Mouse (Mus musculus): ENCODE measurements around the gene Jchain. TPM values are rescaled to one million over a fixed set of nuclear protein-coding genes. Genes with fewer than 3 reads are reported as not detected.

The Jchain gene
- polyA plus RNA-seq, 1 experiment, result 79.5 TPM

DNA sequence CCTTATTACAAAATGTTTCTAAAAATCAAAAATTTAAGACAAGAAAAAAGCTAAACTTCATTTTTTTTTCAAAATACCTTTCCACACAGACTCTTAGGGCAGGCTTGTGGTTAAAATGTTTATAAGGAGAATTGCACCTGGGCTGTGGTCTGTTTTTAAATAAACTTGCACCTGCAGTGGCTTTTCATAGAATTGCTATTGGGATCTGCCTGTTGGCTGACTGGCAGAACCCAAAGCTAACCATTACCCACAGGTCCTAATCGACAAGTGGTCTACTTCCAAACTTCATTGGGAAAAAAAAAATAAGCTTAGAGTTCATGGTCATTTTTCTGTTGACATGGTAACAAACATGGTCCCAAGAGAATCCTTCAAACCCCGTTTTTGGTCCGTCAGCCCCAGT is 7.0 kb upstream of the Jchain start:
- Histone ChIP-seq H3K4me1 (replicated peaks; ENCODE audit: control insufficient read depth, insufficient read depth, low read length) (peaks cover 12% of the 10 kb centered on the region), H3K4me3 (ENCODE audit: control insufficient read depth, insufficient read depth, low read length) (no peak overlapping the region), H3K27ac (ENCODE audit: control insufficient read depth, insufficient read depth, low read length) (no peak overlapping the region; the same call in 1 of the 2 replicates), H3K27me3 (ENCODE audit: control insufficient read depth, insufficient read depth, low read length) (no peaks in the 10 kb centered on the region), H3K36me3 (ENCODE audit: control insufficient read depth, insufficient read depth, low read length) (no peaks in the 10 kb centered on the region)
- 8% methylated on average over 3 of the region's 3 CpGs for WGBS
- no peak for TF ChIP-seq CTCF (IDR thresholded peaks at IDR 0.05; ENCODE audit: borderline replicate concordance, control insufficient read depth, extremely low read depth, insufficient read depth, low read length, poor library complexity)
- DNase-seq, result peak; percentile 24

DNA sequence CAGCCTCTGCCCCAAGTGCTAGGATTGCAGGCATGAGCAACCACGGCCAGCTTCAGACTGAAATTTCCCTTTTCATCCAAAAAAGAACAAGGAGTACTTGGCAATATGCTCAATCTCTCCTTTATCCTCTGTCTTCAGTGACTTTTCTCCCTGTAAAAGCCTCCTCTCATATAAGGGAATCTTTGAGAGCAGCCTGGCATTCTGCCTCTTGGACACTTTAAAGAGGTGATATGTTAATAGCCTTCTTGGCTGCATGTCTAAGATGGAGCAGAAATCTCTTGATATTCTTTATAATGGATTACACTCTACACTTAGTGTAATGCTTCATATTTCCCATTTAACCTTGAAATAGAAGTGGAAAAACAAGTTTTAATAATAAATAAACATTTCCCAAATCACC is 3.2 kb upstream of the Jchain start:
- Histone ChIP-seq H3K4me1 (replicated peaks; ENCODE audit: control insufficient read depth, insufficient read depth, low read length) (peaks cover 6% of the 10 kb centered on the region), H3K27me3 (ENCODE audit: control insufficient read depth, insufficient read depth, low read length) (no peaks in the 10 kb centered on the region), H3K4me3 (ENCODE audit: control insufficient read depth, insufficient read depth, low read length) (no peak overlapping the region), H3K27ac (ENCODE audit: control insufficient read depth, insufficient read depth, low read length) (no peak overlapping the region), H3K36me3 (ENCODE audit: control insufficient read depth, insufficient read depth, low read length) (no peaks in the 10 kb centered on the region)
- 84% methylated on average over 1 of the region's 1 CpGs for WGBS
- TF ChIP-seq POLR2A (IDR thresholded peaks at IDR 0.05; ENCODE audit: control insufficient read depth, extremely low read depth, insufficient read depth, low read length, poor library complexity) (no peak), CTCF (IDR thresholded peaks at IDR 0.05; ENCODE audit: borderline replicate concordance, control insufficient read depth, extremely low read depth, insufficient read depth, low read length, poor library complexity) (no peak)
- DNase-seq, result no peak

DNA sequence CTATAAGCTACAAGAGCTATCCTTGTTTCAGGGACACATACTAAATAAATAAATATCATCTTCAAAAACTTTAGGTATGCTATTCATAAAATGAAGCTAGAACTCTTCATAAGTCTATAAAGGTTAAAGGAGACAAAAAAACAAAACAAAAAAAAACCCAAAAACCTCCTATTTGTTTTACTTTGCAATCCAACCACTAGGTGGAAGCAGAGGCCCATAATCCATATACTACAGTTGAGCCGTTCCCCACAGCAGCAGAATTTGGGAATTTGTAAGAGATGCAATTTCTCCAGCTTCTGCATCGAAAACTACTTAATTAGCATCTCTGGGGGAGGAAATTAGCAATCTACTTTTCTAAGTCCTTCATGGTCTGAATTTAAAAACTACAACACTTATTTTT is 8.5 kb downstream of the Jchain start:
- Histone ChIP-seq H3K4me3 (ENCODE audit: control insufficient read depth, insufficient read depth, low read length) (no peak overlapping the region), H3K4me1 (replicated peaks; ENCODE audit: control insufficient read depth, insufficient read depth, low read length) (no peaks in the 10 kb centered on the region), H3K36me3 (ENCODE audit: control insufficient read depth, insufficient read depth, low read length) (no peaks in the 10 kb centered on the region), H3K27me3 (ENCODE audit: control insufficient read depth, insufficient read depth, low read length) (no peaks in the 10 kb centered on the region), H3K27ac (ENCODE audit: control insufficient read depth, insufficient read depth, low read length) (no peak overlapping the region)
- DNase-seq, result peak; percentile 43
- TF ChIP-seq POLR2A (IDR thresholded peaks at IDR 0.05; ENCODE audit: control insufficient read depth, extremely low read depth, insufficient read depth, low read length, poor library complexity), result no peak
- no peak for TF ChIP-seq CTCF (IDR thresholded peaks at IDR 0.05; ENCODE audit: borderline replicate concordance, control insufficient read depth, extremely low read depth, insufficient read depth, low read length, poor library complexity)
- 1% methylated on average over 2 of the region's 2 CpGs for WGBS

DNA sequence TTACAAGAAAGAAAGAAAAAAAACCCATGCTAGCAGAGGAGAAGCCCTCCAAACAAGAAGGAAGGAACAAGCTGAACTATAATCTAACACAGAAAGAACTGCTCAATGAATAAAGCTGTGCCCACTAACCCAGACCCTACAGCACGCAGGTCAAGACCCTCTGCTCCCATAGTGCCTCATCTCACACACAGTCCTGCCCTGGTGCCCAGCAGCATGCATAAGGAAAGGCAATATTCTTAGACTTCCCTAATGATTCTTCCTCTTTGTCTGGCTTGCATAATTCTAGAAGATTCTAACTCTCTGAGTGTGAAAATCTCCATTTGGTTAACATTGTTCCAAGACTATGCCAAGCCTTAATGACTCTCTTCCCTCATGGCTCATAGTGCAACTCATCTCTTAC is 18.7 kb downstream of the Jchain start:
- no peak for DNase-seq
- 85% methylated on average over 1 of the region's 1 CpGs for WGBS
- TF ChIP-seq POLR2A (IDR thresholded peaks at IDR 0.05; ENCODE audit: control insufficient read depth, extremely low read depth, insufficient read depth, low read length, poor library complexity), result no peak
- no peak for TF ChIP-seq CTCF (IDR thresholded peaks at IDR 0.05; ENCODE audit: borderline replicate concordance, control insufficient read depth, extremely low read depth, insufficient read depth, low read length, poor library complexity)
- Histone ChIP-seq H3K27me3 (ENCODE audit: control insufficient read depth, insufficient read depth, low read length) (no peaks in the 10 kb centered on the region), H3K4me3 (ENCODE audit: control insufficient read depth, insufficient read depth, low read length) (no peak overlapping the region), H3K4me1 (replicated peaks; ENCODE audit: control insufficient read depth, insufficient read depth, low read length) (no peaks in the 10 kb centered on the region), H3K27ac (ENCODE audit: control insufficient read depth, insufficient read depth, low read length) (no peak overlapping the region), H3K36me3 (ENCODE audit: control insufficient read depth, insufficient read depth, low read length) (no peaks in the 10 kb centered on the region)

DNA sequence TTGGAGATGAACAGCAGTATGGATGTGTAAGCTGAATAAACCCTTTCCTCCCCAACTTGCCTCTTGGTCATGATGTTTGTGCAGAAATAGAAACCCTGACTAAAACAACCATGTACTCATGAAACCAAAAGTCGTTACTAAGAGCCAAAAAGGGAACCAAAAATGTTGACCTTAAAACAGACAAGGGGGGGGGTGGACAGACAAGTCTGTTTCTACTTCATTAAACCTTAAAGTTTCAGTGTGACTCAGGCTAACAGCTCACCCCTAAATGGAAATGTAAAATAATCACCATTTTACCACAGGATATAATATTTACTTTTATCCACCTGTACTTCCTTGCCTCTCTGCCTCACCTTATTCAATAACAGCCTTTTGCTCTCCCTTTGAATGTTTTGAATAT is 19.1 kb downstream of the Jchain start:
- Histone ChIP-seq H3K27ac (ENCODE audit: control insufficient read depth, insufficient read depth, low read length) (no peak overlapping the region), H3K36me3 (ENCODE audit: control insufficient read depth, insufficient read depth, low read length) (no peaks in the 10 kb centered on the region), H3K4me3 (ENCODE audit: control insufficient read depth, insufficient read depth, low read length) (no peak overlapping the region), H3K4me1 (replicated peaks; ENCODE audit: control insufficient read depth, insufficient read depth, low read length) (no peaks in the 10 kb centered on the region), H3K27me3 (ENCODE audit: control insufficient read depth, insufficient read depth, low read length) (no peaks in the 10 kb centered on the region)
- WGBS, result 27% methylated on average over 1 of the region's 1 CpGs
- DNase-seq, result no peak
- TF ChIP-seq POLR2A (IDR thresholded peaks at IDR 0.05; ENCODE audit: control insufficient read depth, extremely low read depth, insufficient read depth, low read length, poor library complexity) (no peak), CTCF (IDR thresholded peaks at IDR 0.05; ENCODE audit: borderline replicate concordance, control insufficient read depth, extremely low read depth, insufficient read depth, low read length, poor library complexity) (no peak)

DNA sequence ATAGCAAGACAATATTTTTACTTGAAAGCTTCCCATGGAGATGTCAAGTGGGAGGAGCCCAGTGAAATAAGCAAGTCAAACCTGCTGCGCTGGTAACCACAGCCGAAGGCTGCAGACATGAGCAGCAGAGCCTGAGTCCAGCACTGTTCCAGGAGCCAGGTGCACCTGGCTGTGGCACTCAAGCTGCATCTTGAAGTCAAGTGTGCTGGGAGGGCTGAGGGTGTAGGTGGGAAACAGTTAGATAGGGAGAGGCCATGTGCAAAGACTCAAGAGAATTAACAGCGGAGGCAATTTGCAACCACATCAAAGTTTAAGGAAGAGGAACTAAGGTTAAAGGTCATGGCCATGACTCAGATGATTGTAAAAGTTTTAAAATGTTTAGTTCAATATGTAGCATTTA is 27.9 kb downstream of the Jchain start:
- no peak overlapping the region for H3K27ac ChIP-seq (ENCODE audit: control insufficient read depth, insufficient read depth, low read length)
- DNase-seq, result no peak
- TF ChIP-seq CTCF (IDR thresholded peaks at IDR 0.05; ENCODE audit: borderline replicate concordance, control insufficient read depth, extremely low read depth, insufficient read depth, low read length, poor library complexity) (no peak), POLR2A (IDR thresholded peaks at IDR 0.05; ENCODE audit: control insufficient read depth, extremely low read depth, insufficient read depth, low read length, poor library complexity) (no peak)
- WGBS, result 7% methylated on average over 3 of the region's 3 CpGs
- no peaks in the 10 kb centered on the region for H3K36me3 ChIP-seq (ENCODE audit: control insufficient read depth, insufficient read depth, low read length)
- peaks cover 3% of the 10 kb centered on the region for H3K4me1 ChIP-seq (replicated peaks; ENCODE audit: control insufficient read depth, insufficient read depth, low read length)
- no peaks in the 10 kb centered on the region for H3K27me3 ChIP-seq (ENCODE audit: control insufficient read depth, insufficient read depth, low read length)
- H3K4me3 ChIP-seq (ENCODE audit: control insufficient read depth, insufficient read depth, low read length), result no peak overlapping the region

DNA sequence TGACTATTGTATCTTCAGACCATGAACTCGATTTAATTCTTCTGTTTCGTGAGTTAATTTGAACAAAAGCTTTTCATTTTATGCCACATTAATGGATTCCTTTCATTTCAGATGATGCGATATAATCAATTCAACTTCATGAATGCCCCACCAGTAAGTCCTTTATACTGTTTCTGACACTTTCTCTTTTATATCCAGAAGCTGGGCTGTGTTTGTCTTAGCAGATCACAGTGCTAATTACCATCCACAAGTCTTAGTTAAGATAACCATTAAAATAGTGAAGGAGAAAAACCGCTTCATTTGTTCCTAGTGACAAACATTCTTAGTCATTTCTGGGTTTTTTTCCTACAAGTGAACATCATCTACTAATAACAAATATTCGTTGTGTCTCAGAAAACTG is 36.6 kb downstream of the Jchain start:
- no peak for DNase-seq
- Histone ChIP-seq H3K4me1 (replicated peaks; ENCODE audit: control insufficient read depth, insufficient read depth, low read length) (no peaks in the 10 kb centered on the region), H3K27ac (ENCODE audit: control insufficient read depth, insufficient read depth, low read length) (no peak overlapping the region), H3K4me3 (ENCODE audit: control insufficient read depth, insufficient read depth, low read length) (no peak overlapping the region), H3K27me3 (ENCODE audit: control insufficient read depth, insufficient read depth, low read length) (no peaks in the 10 kb centered on the region), H3K36me3 (ENCODE audit: control insufficient read depth, insufficient read depth, low read length) (no peaks in the 10 kb centered on the region)
- TF ChIP-seq CTCF (IDR thresholded peaks at IDR 0.05; ENCODE audit: borderline replicate concordance, control insufficient read depth, extremely low read depth, insufficient read depth, low read length, poor library complexity) (no peak), POLR2A (IDR thresholded peaks at IDR 0.05; ENCODE audit: control insufficient read depth, extremely low read depth, insufficient read depth, low read length, poor library complexity) (no peak)
- WGBS, result 93% methylated on average over 5 of the region's 5 CpGs

All from thymus, adult 2 months (tissue).